Mouse (Mus musculus) c-Kit-positive CD71-negative TER-119-negative erythroid progenitor cells, embryonic 14.5 days (primary cell): ENCODE results near the gene Stk33.
A peak's percentile ranks its signal among the peaks of the same experiment; 100 is the strongest.

Source experiments
- DNase-seq: peaks from one replicate; pipeline ENCODE4 v3.0.0-alpha.2; 2013; ENCODE audit warnings: low read depth

The Stk33 gene

DNA sequence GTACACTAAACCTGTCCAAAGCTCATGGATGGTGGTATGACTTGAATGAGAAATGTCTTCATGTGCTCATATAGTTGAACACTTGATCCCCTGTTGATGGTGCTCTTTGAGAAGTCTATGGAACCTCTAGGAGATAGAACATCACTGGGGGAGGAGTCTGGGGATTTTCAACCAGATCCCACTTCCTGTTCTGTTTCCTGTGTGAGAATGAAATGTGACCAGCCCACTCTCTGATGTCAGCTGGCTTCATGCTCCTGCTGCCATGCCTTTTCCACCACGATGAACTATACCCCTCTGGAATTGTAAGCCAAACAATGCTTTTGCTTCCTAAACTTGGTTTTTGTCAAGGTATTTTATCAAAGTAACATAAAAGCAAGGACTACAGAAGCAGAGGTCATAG lies 81.0 kb downstream of the Stk33 start:
- no peak for DNase-seq

DNA sequence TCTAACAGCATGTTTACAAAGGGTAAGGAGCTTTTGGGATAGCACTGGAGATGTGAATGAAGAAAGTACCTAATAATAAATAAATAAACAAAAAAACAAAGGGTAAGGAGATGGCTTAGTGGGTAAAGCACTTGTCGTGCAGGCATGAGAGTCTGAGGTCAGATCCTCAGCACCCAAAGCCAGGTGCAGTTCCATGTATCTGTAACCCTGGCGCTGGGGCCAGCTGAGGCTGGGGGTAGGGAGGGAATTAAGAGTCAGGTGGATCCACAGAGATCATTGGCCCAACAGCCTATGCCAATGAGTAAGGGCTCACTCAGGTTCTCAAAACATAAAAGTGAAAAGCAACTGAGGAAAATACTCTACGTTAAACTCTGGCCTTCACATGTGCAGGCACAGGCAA lies 91.6 kb downstream of the Stk33 start:
- no peak for DNase-seq

GRCm38 (mm10) chr7:109331722-109332121 lies 107.2 kb downstream of the Stk33 start:
- DNase-seq: no peak

DNA sequence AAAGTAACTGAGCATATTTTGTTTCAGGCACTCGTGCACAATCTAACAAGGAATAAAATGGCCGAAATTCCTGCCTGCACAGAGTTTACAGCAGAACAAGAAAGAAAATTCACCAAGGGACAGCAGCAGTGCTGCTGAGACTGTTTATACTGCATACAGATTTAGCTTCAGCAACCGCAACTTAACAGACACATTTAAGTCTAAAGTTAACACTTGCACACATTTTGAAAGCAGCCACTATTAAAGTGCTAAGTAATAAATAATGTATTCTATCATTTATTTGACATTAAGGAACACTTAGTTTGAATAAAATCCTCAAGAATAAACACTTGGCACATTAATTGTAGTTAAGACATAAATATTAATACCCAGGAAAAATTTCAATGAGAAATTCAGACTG lies 110.1 kb downstream of the Stk33 start:
- no peak for DNase-seq

GRCm38 (mm10) chr7:109326813-109327212 lies 112.1 kb downstream of the Stk33 start:
- DNase-seq: no peak

DNA sequence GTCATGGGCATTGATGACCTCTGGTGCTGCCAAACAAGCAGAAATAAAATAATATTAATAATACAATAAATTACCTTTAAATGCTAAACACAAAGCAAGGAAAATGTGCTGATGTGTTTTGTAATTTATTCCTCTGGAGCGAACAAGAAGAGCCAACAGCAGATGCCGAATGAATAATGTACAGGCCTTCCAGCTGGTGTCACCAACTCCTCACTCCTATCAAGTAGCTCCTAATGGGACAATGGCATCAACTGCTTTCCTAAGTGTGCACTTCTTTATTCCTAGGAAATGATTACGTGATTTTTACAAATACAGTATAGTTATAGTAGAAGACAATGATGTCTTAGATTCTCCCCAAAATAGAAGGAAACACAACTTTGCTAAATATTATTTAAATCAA lies 113.2 kb downstream of the Stk33 start:
- DNase-seq: no peak

- DNase-seq: no peak
Observed at GRCm38 (mm10) chr7:109325169-109325568, 113.7 kb downstream of the Stk33 start.

DNA sequence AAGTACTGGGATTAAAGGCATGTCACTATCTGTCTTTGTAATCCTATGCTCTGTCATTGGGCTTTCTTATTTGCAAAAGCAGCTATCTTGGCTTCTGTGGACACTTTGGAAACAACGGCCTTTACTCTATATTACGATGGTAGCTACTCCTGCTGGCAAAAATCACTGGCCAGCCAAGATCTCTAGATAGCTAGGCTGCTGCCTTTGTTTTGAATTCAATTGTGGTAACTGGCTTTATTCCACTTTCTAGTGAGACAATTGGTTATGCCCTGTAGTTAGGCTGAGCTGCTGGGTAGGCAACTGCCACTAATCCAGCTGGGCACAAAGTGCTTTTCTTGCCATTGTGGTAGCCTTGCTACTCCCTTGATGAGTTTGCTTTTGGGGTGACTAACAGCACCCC lies 129.4 kb downstream of the Stk33 start:
- DNase-seq: no peak

- no peak for DNase-seq
Observed at GRCm38 (mm10) chr7:109295807-109296206, 143.1 kb downstream of the Stk33 start.

- no peak for DNase-seq
Observed at GRCm38 (mm10) chr7:109295351-109295750, 143.5 kb downstream of the Stk33 start.

DNA sequence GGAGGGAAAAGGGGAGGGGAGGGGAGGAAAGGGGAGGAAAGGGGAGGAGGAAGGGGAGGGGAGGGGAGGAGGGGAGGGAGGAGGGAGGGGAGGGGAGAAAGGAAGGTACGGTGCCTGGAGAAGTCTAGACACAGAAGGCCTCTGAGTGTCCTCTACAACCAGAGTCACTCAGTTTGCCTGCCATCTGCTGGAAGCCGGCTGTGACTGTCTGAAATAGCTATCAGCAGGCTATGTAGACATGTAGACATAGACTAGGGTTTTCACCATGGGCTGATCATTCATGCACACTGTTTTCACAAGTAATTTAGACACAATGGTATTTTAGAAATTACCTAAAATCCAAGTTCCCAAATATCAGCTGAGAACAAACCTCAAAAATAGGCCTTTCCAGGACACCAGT lies 148.4 kb downstream of the Stk33 start:
- DNase-seq: no peak

- no peak for DNase-seq
Observed at GRCm38 (mm10) chr7:109289106-109289505, 149.8 kb downstream of the Stk33 start.

GRCm38 (mm10) chr7:109282106-109282505 lies 156.8 kb downstream of the Stk33 start:
- no peak for DNase-seq

DNA sequence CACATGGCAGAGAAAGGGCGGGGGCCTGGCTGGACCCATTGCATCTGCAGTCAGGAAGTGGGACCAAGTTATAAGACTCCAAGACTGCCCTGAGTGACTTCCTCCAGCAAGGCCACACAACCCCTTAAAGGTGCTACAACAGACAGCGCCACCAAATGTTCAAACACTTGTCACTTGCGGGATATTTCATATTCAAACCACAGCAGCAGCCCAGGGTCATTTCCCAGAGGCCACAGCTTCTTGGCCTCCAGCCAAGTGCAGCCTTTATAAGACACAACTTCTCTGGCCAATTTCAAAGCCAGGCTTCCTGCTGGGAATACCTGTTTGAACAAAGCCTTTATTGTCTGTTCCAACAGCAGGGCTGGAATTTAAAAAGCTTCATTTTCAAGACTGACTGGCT lies 162.3 kb downstream of the Stk33 start:
- no peak for DNase-seq

DNA sequence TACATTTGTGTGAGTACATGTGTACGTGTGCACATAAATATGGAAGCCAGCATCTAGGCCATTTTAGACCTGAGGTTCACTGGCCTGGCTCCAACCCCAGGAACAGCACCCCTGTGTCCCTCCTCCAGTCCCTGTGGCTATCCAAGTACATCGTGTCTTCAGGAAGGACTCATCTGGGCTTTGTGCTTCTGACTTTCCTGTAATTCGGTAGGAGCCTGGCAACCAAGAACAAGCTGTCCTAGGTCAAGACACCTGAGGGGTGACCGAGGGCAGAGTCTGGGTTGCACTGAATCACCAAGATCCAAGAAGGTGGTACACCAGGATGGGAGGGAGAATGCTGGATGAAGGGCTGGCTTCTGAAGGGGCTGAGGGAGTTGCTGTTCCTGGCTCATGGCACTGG lies 163.0 kb downstream of the Stk33 start:
- no peak for DNase-seq

GRCm38 (mm10) chr7:109275151-109275550 lies 163.7 kb downstream of the Stk33 start:
- DNase-seq: no peak

GRCm38 (mm10) chr7:109274289-109274688 lies 164.6 kb downstream of the Stk33 start:
- DNase-seq: no peak

DNA sequence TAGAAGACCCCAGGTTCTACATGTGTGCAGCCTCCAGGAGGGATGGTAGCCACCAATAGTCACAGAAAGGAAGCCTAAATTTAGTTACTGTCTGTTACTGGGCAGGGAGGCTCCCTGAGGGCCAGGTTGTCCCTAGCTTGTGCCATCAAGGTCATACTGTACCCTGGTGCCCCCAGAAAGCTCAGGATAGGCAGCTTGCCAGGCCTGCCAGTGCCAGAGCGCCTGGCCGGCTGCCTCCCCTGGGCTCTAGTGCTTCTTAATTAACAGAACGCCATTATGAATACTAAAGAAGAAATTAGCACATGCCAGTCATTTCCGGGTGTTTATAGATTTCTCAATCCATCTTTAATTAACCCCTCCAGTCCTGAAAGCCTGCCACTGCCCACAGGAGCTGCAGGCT lies 169.8 kb downstream of the Stk33 start:
- no peak for DNase-seq

DNA sequence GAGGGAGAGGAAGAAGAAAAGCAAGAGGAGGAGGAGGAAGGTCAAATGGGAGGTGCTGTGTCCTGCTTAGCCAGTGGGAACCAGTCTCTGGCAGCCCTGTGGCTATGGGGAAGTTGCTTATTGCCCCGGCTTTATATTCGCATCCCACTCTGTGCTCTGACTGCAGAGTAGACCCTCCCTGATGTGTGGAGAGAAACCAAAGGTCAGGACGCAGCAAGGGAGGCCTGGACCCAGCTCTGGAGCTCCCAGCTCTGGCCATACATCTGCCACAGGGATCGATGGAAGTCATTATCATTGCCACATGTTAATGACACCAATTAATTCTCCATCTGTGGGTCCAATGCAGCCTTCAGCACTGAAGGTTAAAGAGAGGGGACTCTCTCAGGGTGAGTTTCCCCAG lies 171.5 kb downstream of the Stk33 start:
- DNase-seq: no peak

- DNase-seq: no peak
Observed at GRCm38 (mm10) chr7:109266181-109266580, 172.7 kb downstream of the Stk33 start.

- peak; percentile 3 for DNase-seq
Observed at GRCm38 (mm10) chr7:109265606-109266005, 173.3 kb downstream of the Stk33 start.

- DNase-seq: peak; percentile 33
Observed at GRCm38 (mm10) chr7:109255506-109256352, 183.2 kb downstream of the Stk33 start.

- DNase-seq: no peak
Observed at GRCm38 (mm10) chr7:109251418-109251817, 187.5 kb downstream of the Stk33 start.

DNA sequence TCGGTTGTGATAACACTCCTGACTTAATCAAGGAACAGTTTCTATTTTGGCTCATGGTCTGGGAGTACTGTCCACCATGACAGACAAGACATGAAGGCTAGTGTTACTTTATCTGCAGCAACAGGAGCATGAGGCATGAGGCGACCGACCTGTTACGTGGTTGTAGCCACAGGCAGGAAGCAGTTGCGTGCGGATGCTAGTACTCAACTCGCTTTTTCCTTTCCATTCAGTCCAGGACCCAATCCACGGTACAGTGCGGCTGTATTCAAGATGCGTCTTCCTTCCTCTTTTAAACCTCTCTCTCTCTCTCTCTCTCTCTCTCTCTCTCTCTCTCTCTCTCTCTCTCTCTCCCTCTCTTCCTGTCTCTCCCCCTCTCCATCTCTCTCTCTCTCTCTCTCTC lies 194.1 kb downstream of the Stk33 start:
- DNase-seq: no peak
